Mouse (Mus musculus): ENCODE data around the gene Fam47e.
"Not testable (repeated sequence)": the region's sequence is repeated elsewhere in the genome, so short reads cannot be mapped to it uniquely, and the experiment has no call there.

Gene Fam47e

GRCm38 (mm10) chr5:92554891-92555511 lies at the start of gene Fam47e:
Gene Fam47e (plus strand): TSS chr5:92555069.
- DNase-seq (ENCODE audit: extremely low spot score, low spot score): no peak

DNA sequence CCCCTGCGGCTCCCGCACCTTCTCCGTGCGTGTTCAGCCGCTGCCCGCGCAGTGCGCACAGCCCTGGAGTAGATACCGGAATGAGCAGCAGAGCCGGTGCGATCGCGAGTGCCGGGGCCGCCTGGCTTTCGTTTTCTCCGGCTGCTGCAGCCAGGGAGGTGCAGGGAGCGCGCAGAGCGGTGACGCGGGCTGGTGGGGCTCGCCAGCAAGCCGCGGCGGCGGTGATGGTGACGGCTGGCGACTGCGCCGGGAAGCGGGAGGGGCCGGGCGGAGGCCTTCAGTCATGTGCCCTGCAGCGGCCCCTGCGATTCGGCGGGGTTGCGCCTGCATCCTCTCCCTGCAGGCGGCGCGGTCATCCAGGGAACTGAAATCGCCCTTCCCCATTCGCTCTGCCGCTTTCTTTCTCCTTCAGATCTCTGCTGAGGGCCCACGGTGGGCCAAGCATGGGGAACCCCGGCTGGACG lies 49.4 kb upstream of the Fam47e start:
- peak; percentile 93 for DNase-seq (ENCODE audit: extremely low spot score, low spot score)

DNA sequence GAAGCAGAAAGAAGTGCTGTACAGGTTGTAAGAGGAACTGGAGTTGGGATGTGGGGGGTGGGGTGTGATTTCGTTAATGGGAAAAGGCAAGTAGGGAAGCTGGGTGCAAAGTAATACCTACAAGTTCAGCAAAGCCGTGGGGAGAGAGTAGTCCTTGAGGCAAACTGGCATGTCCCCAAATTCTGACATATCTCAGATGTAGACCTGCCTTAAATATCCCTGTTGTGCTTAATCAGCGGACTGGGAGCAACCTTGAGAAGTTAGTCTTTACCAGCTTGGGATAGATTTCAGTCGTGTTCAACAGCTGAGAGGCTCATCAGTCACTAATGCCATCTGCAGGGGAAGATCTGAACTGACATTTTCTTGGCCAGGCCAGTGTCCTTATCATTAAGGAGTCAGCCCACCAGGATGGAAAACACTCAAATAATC lies 48.6 kb upstream of the Fam47e start:
- DNase-seq (ENCODE audit: extremely low spot score, low spot score): peak; percentile 31

GRCm38 (mm10) chr5:92506733-92507132 lies 48.1 kb upstream of the Fam47e start, which contains the start of gene Scarb2:
Gene Scarb2 (minus strand): TSS chr5:92506833.
- no peak for DNase-seq (ENCODE audit: extremely low spot score, low spot score)

- no peak for DNase-seq (ENCODE audit: extremely low spot score, low spot score)
These were observed 46.0 kb upstream of the Fam47e start for GRCm38 (mm10) chr5:92508853-92509252.

DNA sequence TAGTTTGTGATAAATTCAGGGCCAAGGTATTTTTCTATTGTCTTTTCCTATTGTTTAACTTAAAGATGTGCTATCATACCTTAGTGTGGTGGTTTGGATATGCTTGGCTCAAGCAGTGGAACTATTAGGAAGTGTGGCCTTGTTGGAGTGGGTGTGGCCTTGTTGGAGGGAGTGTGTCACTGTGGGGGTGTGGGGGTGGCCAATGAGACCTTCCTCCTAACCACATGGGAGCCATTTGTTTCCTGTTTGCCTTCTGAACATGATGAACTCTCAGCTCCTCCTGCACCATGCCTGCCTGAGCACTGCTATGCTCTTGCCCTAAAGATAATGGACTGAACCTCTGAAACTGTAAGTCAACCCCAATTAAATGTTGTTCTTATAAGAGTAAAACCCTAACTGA lies 43.6 kb upstream of the Fam47e start:
- DNase-seq (ENCODE audit: extremely low spot score, low spot score): no peak

- DNase-seq (ENCODE audit: extremely low spot score, low spot score): no peak
These were observed 42.8 kb upstream of the Fam47e start for GRCm38 (mm10) chr5:92512066-92512465.

DNA sequence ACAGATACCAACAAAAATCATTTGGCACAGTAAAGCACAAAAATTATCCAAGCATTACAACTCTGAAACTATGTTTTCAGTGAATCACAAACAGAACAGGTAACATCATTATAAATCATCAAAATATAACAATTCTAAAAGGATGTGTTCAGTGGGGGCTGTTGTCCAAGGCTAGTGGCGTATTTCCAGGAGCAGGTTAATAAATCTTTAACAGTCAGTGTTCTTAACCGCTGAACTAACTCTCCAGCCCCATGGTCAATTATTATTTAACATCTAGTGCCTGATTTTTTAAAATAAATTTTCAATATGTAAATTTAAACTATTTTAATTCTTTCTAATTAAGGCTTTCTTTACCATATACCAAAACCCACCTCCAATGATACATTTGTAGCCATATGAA lies 33.7 kb upstream of the Fam47e start:
- not testable (repeated sequence) for DNase-seq (ENCODE audit: extremely low spot score, low spot score)

- DNase-seq (ENCODE audit: extremely low spot score, low spot score): no peak
These were observed 30.0 kb upstream of the Fam47e start for GRCm38 (mm10) chr5:92524821-92525258.

- DNase-seq (ENCODE audit: extremely low spot score, low spot score): no peak
These were observed 15.2 kb upstream of the Fam47e start for GRCm38 (mm10) chr5:92539698-92540097.

DNA sequence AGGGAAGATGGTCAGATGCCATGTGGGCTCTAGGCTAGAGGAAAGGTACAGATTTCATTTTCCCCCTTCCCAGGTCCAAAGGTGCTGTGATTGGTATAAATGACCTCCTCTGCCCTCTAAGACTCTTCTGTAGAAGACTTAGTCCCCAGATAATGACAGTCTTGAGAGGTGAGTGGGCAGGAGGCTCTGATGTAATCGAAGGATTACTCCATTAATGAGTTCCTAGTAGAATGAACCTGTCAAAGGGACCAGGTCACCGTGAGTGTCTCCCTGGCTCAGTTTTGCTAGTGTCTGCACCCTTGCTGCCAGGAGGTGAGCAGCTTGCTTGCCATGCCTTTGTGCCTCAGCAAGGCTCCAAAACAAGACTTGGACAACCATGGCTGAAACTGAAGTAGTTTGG lies 2.3 kb upstream of the Fam47e start:
- DNase-seq (ENCODE audit: extremely low spot score, low spot score): no peak

DNA sequence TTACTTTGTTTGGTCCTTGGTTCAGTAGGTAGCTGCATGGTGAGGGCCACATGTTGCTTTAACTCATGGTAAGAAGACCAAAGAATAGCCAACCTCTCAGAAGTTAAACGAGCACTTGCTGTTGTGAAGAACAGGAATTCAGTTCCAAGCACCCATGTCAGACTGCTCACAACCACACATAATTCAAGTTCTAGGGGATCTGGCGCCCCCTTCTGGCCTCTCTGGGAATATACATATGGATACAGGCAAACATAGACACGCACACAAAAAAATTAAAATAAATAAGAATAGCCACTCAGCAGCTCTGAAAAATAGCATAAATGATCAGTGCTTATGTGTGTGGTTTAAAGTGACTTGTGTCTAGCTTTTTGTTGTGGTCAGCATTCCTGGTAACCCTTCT lies 930 bp upstream of the Fam47e start:
- DNase-seq (ENCODE audit: extremely low spot score, low spot score): no peak

DNA sequence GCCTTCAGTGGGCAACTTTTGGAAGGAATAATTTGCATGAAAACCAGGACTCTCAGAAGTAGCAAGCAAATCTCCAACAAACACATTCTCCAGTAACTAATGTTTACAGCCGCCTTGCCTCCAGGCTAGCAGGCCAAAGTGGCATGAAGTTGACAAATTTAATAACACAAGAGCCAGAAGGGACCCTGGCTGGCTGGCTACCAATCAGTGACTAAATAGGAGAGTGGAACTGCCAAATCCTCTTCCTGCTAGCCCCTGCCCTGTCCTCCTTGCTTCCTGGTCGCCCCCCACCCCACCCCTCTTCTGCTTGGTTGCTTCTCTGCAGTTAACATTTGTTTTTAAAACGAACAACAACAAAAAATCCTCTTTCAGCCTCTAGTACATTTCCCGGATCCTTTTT lies 426 bp upstream of the Fam47e start:
- no peak for DNase-seq (ENCODE audit: extremely low spot score, low spot score)

DNA sequence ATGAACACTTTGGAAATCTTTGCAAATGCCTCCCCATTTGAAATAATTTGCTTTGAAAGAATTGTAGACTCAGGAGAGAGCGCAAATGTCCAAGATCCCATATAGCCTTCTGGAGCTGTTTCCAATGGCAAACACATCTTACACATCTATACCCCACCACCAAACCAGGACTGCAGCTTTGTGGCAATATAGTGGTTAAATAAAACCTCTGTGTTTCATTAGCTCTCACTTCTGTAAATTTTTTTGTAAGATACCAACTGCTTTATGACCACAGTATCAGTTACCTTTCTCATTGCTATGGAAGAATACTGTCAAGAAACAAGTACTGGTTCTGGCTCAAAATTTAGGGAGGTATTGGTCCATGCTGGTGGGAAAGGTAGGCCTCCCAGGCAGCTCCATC lies 1.0 kb downstream of the Fam47e start:
- no peak for DNase-seq (ENCODE audit: extremely low spot score, low spot score)

GRCm38 (mm10) chr5:92557508-92557907 lies 2.6 kb downstream of the Fam47e start:
- DNase-seq (ENCODE audit: extremely low spot score, low spot score): no peak

- no peak for DNase-seq (ENCODE audit: extremely low spot score, low spot score)
These were observed 5.3 kb downstream of the Fam47e start for GRCm38 (mm10) chr5:92560201-92560600.

DNA sequence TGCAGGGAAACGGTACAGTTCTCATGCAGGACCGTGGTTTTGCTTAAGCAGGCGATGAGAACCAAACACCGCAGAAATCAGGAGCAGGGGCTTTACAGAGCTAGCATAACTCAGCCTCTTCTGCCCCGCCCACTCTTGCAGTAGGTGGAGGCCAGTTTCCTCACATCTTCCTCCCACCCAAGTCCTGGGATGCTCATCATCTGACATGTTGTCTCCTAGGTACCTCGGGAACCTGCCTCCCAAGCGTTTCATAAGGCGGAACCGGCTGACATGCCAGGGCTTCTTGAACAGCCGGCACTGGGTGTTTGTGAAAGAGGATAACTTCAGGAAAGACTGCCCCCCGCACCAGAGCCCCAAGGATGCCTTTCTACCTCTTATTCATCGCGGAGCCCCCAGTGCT lies 7.1 kb downstream of the Fam47e start:
- DNase-seq (ENCODE audit: extremely low spot score, low spot score): no peak

- no peak for DNase-seq (ENCODE audit: extremely low spot score, low spot score)
These were observed 16.4 kb downstream of the Fam47e start for GRCm38 (mm10) chr5:92571232-92571631.

GRCm38 (mm10) chr5:92579559-92579958 lies 24.7 kb downstream of the Fam47e start:
- DNase-seq (ENCODE audit: extremely low spot score, low spot score): no peak

GRCm38 (mm10) chr5:92585932-92586331 lies 31.1 kb downstream of the Fam47e start:
- DNase-seq (ENCODE audit: extremely low spot score, low spot score): no peak

DNA sequence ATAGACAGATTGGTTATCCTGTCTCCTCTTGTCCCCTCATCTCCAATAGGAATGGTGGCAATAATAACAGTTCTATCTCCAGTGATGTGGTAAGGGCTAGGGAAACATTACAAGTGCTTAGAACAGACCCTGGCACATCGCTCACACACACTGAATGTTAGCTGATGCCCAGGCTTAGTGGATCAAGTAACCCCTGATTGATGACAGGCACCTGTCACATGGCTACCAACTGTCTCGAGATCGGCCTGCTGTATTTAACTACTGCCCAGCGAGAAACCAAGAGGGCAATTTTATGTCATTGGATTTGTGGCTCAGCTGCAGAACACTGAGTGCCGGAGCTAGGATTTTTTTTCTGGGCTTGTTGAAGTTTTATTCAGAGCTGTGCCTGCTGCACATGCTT lies 40.2 kb downstream of the Fam47e start:
- no peak for DNase-seq (ENCODE audit: extremely low spot score, low spot score)

DNA sequence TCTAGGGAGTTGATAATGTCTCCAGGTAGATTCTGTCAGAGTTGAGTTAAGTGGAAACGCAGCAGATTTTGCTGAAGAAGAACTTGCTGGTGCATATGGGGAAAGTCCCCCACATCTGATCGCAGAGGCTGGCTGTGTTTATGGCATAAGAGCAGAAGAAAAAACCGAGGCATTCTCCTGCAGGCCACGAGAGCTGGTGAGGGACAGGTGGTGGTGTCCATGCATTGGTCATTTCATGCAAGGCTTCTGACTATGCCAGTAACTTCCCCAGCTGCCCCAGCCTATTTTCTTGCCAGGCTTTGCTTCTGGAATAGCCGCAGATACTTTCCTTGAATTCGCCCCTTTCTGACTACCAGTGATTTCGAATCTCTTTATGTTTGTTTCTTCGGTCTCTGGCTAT lies 42.0 kb downstream of the Fam47e start:
- DNase-seq (ENCODE audit: extremely low spot score, low spot score): no peak

DNA sequence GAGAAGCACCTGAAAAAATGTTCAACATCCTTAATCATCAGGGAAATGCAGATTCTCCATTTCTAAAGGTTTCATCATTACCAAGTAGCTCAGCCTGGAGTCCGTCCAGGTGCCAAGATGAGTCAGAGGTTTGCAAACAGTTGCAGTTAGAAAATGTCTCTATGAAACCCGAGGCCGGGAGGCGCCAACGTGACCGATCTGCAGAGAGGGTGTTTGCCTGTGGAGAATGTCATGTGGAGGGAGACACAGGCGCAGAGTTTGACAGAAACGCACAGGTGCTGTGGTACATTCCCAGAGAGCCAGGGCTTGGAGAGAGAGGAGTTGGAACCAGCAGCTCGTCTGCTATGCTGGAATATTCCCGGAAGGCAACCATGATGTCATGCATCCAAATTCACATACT lies 44.2 kb downstream of the Fam47e start:
- DNase-seq (ENCODE audit: extremely low spot score, low spot score): no peak

Data from neural tube, embryonic 10.5 days (tissue).